Mouse (Mus musculus): ENCODE data around the gene Immt. TPM values are rescaled to one million over a fixed set of nuclear protein-coding genes. Genes with fewer than 3 reads are reported as not detected.
"Not testable (repeated sequence)": the region's sequence is repeated elsewhere in the genome, so short reads cannot be mapped to it uniquely, and the experiment has no call there.

Gene Immt
- polyA plus RNA-seq, 1 experiment, result 132 TPM

DNA sequence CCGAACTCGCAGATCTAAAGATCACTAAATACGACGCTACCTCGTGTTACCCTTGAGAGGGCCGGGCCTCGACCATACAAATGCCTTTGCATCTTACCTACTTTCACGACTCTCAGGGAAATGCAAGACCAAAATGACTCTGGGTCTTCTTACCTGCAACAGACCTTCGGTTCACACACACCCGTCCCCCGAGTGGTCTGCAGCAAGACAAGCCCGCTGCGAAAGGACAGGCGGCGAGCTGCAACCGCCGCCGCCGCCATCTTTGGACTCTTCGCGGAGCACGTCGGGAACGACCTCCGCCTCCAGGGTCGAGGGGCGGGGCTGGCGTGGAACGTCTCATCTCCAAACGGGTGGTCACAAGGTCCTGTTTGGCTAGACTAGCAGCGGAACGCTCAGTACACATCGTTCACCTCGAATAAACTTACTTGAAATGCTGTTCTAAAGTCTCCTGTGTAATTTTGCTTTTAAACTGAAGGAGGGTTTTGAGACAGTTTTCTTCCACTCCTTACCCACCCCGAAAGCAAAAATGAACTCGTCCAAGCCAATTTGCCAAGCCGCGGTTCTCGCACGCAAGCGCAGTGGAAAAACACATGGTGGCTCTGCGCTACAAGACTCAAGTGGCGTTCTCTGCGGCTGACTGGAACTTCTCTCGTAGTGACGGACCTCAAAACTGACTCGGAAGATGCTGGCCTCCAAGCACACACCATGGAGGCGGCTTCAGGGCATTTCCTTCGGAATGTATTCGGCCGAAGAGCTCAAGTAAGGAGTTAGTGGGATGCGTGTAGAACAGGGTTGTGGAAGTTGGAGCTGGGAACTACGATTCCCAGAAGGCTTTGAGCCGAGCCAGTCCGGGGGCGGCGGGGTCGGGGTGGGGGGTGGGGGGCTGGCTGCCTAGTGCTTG is 77.6 kb downstream of the Immt start, which contains the start of the genes Ptcd3 and Polr1a:
Gene Ptcd3 (minus strand): TSS at position 270 of the 901 bp plus-strand sequence.
Gene Polr1a (plus strand): TSS at position 573 of the 901 bp plus-strand sequence.
- TF ChIP-seq POLR2A (IDR thresholded peaks at IDR 0.05; ENCODE audit: low read depth, low read length) (peak; percentile 88), CTCF (IDR thresholded peaks at IDR 0.05; ENCODE audit: borderline replicate concordance, insufficient read depth, low read length) (no peak)
- Histone ChIP-seq H3K27ac (ENCODE audit: insufficient read depth, low read length) (peak within 1 kb of the TSS; percentile 68), H3K4me1 (ENCODE audit: control insufficient read depth, insufficient read depth, low read length) (peaks cover 2% of the 10 kb centered on the region; the same call in 1 of the 2 replicates), H3K4me3 (ENCODE audit: insufficient read depth, low read length) (peak within 1 kb of the TSS; percentile 93)

DNA sequence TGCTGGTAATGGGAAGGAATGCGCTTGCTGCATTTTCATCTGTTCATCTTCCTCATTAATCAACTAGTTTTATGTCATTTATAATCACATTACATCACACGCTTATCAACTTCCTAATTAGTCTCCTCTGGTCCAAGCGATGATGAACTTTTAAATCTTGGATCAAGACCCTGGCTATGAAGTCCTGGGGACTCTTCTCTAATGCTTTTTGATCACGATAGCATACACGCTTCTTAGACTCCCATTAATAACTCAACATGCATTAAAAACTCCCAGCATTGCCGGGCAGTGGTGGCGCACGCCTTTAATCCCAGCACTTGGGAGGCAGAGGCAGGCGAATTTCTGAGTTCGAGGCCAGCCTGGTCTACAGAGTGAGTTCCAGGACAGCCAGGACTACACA is 78.3 kb downstream of the Immt start:
- TF ChIP-seq POLR2A (IDR thresholded peaks at IDR 0.05; ENCODE audit: low read depth, low read length), result no peak; the same call in 1 of the 2 replicates
- TF ChIP-seq CTCF (IDR thresholded peaks at IDR 0.05; ENCODE audit: borderline replicate concordance, insufficient read depth, low read length), result no peak

DNA sequence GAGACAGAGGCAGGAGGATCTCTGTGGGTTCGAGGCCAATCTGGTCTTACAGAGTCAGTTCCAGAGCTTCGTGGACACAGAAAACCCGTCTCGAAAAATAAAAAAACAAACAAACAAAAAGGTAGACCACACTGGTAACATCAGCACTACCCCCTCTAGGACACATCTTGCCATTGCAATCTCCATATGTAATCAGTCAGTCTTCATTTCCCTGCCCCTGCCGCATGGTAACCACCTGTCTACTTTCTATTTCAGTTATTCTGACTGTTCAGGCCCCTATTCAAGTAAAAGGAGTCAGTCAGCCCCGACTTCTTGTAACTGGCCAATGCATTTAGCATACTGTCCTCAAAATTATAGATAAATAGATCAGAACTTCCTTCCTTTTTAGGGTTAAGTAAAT is 78.7 kb downstream of the Immt start:
- no peak overlapping the region for H3K27ac ChIP-seq (ENCODE audit: insufficient read depth, low read length)
- H3K4me1 ChIP-seq (ENCODE audit: control insufficient read depth, insufficient read depth, low read length), result peaks cover 2% of the 10 kb centered on the region; the same call in 1 of the 2 replicates
- TF ChIP-seq POLR2A (IDR thresholded peaks at IDR 0.05; ENCODE audit: low read depth, low read length) (no peak; the same call in 1 of the 2 replicates), CTCF (IDR thresholded peaks at IDR 0.05; ENCODE audit: borderline replicate concordance, insufficient read depth, low read length) (no peak)
- peak overlapping the region; percentile 93 for H3K4me3 ChIP-seq (ENCODE audit: insufficient read depth, low read length)

More for the DNA sequence above, 78.3 kb downstream of the Immt start:
- Histone ChIP-seq H3K4me3 (ENCODE audit: insufficient read depth, low read length) (peak overlapping the region; percentile 93), H3K27ac (ENCODE audit: insufficient read depth, low read length) (no peak overlapping the region), H3K4me1 (ENCODE audit: control insufficient read depth, insufficient read depth, low read length) (peaks cover 2% of the 10 kb centered on the region; the same call in 1 of the 2 replicates)

DNA sequence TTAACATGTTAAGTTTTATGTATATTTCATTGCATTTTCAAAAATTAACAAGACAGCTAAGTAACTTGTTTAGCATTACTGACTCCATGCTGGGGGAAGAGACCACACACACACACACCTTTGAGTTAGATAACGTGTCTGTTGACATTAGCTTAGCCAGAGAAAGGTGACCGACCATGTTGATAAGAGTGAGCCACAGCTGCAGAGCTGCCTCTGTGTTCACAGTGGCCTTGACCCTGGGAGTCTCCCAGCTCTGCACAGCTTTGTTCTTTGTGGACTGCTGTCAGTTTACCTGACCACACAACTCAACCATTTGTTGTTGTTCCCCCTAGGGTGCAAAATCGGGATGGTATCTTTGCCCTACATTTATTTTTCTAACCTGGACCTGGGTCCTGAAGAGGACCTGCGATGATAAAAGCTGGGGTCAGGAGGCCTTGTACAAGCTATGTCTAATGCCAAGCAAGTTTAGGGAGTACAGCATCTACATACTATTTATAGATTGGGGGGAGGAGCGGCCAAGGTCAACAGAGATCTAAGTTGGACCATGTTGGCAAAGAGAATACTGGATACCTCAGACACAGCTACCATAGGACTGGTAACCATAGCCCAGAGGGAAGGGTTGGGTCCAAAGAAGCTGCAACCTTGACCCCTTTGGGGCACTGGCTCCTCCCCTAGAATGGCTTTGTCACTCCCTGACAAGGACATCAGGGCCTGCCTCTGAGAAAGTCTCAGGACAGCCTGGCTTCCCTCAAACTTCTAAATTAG is 80.7 kb downstream of the Immt start:
- H3K27ac ChIP-seq (ENCODE audit: insufficient read depth, low read length), result no peak overlapping the region
- H3K4me3 ChIP-seq (ENCODE audit: insufficient read depth, low read length), result no peak overlapping the region
- H3K4me1 ChIP-seq (ENCODE audit: control insufficient read depth, insufficient read depth, low read length), result peaks cover 2% of the 10 kb centered on the region; the same call in 1 of the 2 replicates
- no peak for TF ChIP-seq POLR2A (IDR thresholded peaks at IDR 0.05; ENCODE audit: low read depth, low read length)
- no peak for TF ChIP-seq CTCF (IDR thresholded peaks at IDR 0.05; ENCODE audit: borderline replicate concordance, insufficient read depth, low read length)

DNA sequence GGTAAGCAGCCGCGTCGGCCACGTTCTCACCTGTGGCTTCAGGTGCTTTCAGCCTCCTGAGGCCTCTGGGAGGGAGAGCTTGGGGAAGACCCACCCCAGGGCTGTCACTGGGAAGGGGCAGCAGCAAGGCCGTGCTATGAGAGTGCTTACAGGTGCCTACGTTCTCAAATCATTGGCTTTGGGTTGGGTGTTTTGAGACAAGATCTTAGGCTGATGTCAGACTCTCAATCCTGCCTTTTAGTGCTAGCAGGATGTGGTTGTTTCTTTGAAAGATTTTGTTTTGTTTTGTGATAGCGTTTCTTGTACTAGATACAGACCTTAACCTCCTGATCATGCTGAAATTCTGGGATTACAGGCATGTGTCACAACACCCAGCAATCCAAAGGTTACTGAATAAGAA is 89.6 kb downstream of the Immt start:
- TF ChIP-seq POLR2A (IDR thresholded peaks at IDR 0.05; ENCODE audit: low read depth, low read length) (no peak), CTCF (IDR thresholded peaks at IDR 0.05; ENCODE audit: borderline replicate concordance, insufficient read depth, low read length) (no peak)
- H3K27ac ChIP-seq (ENCODE audit: insufficient read depth, low read length), result no peak overlapping the region
- no peak overlapping the region for H3K4me3 ChIP-seq (ENCODE audit: insufficient read depth, low read length)

DNA sequence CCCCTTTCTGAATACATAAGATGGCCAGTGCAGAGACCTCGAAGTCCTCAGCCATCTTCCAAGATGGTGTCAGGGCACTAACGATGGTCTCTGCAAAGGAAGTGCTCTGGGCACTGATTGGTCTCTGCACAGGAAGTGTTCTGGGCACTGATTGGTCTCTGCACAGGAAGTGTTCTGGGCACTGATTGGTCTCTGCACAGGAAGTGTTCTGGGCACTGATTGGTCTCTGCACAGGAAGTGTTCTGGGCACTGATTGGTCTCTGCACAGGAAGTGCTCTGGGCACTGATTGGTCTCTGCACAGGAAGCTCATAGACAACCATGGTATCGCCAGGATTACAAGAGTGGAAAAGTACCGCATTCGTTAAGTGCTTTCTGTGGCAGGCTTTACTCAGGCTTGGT is 94.1 kb downstream of the Immt start:
- not testable (repeated sequence) for H3K27ac ChIP-seq (ENCODE audit: insufficient read depth, low read length); H3K4me1 ChIP-seq (ENCODE audit: control insufficient read depth, insufficient read depth, low read length); H3K4me3 ChIP-seq (ENCODE audit: insufficient read depth, low read length)

More for the DNA sequence above, 89.6 kb downstream of the Immt start:
- no peaks in the 10 kb centered on the region for H3K4me1 ChIP-seq (ENCODE audit: control insufficient read depth, insufficient read depth, low read length)

Other genes starting within 250 kb of the Immt start
- gene Kdm3a, start 198.3 kb upstream of the Immt start, polyA plus RNA-seq (2011; ENCODE audit: insufficient read length, low read depth, missing spikeins), result 40.1 and 44.1 TPM in 2 replicates
- gene Reep1, start 123.8 kb upstream of the Immt start, polyA plus RNA-seq (2011; ENCODE audit: insufficient read length, low read depth, missing spikeins), result 2.2 and 4.5 TPM in 2 replicates
- gene Mrpl35, start 4.4 kb upstream of the Immt start, polyA plus RNA-seq (2011; ENCODE audit: insufficient read length, low read depth, missing spikeins), result 35.9 and 39.7 TPM in 2 replicates
- gene Ptcd3, start 77.4 kb downstream of the Immt start, polyA plus RNA-seq (2011; ENCODE audit: insufficient read length, low read depth, missing spikeins), result 105 and 111 TPM in 2 replicates
- gene Polr1a, start 77.7 kb downstream of the Immt start, polyA plus RNA-seq (2011; ENCODE audit: insufficient read length, low read depth, missing spikeins), result 35.6 and 40.8 TPM in 2 replicates